Mouse (Mus musculus): Measurements from ENCODE around the gene Ung.
A peak's percentile ranks its signal among the peaks of the same experiment; 100 is the strongest.

Gene Ung

DNA sequence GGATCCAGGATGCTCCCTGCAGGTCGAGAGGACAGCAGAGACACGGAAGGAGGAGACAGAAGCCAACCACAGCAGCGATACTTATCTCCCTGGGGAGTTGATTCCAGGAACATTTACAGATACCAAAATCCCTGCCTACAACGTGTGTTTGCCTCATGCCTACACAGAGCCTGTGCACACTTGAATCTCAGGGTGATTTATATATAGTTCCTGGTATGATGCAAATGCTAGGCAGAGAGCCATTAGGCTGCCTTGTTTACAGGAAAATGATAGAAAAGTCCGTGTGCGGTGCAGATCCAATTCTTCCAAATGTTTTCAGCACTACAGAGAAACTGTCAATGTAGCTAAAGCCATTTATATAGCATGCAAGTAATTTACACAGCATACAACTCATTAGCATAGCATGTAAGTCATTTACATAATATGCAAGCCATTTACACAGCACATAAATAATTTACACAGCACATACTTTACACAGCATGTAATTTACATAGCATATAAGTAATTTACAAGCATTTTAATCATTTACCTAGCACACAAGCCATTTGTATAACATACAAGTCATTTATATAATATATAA lies 33.0 kb downstream of the Ung start:
- DNase-seq (ENCODE audit: low read depth, low spot score), result no peak

- DNase-seq (ENCODE audit: low read depth, low spot score), result no peak
Observed at GRCm38 (mm10) chr5:114170345-114170744, 40.2 kb downstream of the Ung start.

DNA sequence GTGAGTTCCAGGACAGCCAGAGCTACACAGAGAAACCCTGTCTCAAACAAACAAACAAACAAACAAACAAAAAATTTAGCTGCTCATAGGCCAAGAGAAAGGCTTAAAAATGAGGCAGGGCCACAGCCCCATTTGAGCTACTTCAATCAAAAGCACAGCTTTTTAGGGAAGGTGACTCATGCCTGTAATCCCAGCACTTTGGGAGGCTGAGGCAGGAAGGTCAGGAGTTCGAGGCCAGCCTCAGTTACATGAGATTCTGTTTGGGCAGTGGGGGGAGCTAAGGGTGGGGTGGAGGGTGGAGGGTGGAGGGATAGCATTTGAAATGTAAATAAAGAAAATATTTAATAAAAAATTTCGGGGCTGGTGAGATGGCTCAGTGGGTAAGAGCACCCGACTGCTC lies 42.8 kb downstream of the Ung start:
- DNase-seq (ENCODE audit: low read depth, low spot score), result no peak

DNA sequence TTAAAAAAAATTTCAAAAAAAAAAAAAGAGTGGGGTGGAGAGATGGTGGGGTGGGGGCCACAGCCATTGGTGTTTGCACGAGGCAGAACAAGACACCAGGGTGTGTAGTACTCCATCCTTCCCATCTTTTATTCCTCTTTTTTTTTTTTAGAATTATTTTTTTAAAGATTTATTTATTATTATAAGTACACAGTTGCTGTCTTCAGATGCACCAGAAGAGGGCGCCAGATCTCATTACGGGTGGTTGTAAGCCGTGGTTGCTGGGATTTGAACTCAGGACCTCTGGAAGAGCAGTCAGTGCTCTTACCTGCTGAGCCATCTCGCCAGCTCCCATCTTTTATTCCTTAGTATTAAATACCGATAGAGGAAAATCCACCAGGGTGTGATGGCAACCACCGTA lies 43.3 kb downstream of the Ung start:
- DNase-seq (ENCODE audit: low read depth, low spot score), result peak; percentile 22

GRCm38 (mm10) chr5:114173877-114174581 lies 43.8 kb downstream of the Ung start:
- no peak for DNase-seq (ENCODE audit: low read depth, low spot score)

DNA sequence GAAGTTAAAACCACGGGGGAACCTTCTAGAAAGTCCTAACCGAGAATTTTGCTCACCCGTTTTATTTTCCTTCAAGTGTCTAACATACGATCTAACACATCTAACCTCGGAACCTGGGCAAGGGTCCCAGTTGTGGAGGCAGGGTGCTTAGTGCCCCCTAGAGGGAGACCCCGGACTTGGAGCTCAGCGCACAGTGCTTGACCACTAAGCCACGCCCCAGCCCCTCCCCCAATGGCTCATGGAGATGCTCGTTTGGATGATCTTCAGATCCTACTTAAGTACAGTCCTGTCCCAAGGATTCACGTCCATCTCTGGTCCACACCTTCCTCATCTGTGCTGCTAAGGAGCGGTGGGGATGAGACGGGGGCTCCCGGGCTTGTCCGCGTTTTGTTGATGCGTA lies 44.5 kb downstream of the Ung start:
- DNase-seq (ENCODE audit: low read depth, low spot score), result peak; percentile 96

GRCm38 (mm10) chr5:114175596-114176171 lies 45.5 kb downstream of the Ung start:
- DNase-seq (ENCODE audit: low read depth, low spot score), result peak; percentile 98

DNA sequence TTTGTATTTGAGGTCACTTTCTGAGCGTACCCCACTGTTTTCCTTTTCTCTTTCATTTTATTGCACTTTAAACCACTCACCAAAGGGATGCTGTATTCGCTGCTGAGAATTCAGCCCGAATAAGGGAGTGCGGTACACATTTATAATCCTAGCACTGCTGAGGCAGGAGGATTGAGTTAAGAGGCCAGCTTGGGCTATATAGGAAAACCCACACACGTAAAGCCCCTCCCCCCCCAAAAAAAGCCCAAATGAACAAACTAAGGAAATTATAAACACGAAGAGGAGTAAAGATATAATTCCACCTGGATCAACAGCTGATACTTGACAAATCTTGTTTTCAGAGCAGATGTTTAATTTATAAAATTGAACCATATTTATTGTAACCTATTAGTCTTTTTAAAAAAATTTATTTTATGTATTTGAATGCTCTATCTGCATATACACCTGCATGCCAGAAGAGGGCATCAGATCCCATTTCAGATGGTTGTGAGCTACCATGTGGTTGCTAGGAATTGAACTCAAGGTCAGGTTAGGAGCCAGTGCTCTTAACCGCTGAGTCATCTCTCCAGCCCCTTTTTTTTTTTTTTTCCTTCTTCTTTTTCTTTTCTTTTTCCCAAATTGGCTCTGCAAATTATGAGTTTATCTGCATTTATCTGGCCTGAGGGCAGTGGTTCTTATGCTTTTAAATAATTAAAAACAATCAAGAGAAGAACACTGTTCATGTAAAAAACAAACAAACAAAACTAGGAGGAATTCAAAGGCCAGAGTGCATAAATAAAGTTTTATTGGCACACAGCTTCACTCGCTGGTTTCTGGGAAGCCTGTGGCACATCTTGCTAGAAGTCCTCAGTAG lies 46.6 kb downstream of the Ung start:
- DNase-seq (ENCODE audit: low read depth, low spot score), result peak; percentile 81

DNA sequence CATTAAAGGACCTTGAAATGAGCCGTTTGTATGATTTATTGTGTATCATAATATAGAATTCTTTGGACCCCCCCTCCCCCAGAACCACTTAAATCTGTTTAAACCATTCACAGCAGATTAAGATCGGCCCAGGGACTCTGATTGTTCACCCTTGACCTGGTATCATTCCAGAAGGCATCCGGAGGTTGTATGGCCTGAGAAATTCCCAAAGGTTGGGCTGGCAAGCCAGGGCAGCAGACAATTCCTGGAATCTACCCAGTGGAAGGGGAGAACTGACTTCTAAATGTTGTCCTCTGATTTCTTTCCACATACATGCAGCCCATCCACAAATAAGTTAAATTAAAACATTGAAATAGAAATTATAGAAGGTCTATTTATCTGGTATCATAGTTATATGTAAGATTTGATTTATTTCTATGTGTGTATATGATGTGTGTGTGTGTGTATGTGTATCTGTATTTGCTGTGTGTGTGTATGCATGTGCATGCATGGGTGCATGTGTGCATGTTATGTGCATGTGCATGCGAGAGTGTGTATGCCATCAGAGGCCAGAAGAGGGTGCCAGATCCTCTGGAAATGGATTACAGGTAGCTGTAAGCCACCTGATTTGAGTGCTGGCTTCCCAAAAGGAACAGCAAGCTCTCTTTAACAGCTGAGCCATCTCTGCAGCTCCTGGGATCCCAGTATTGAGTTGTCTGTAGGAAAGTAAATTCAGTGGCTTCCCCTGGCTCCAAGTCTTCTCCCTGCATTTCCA lies 48.0 kb downstream of the Ung start:
- DNase-seq (ENCODE audit: low read depth, low spot score), result peak; percentile 51

DNA sequence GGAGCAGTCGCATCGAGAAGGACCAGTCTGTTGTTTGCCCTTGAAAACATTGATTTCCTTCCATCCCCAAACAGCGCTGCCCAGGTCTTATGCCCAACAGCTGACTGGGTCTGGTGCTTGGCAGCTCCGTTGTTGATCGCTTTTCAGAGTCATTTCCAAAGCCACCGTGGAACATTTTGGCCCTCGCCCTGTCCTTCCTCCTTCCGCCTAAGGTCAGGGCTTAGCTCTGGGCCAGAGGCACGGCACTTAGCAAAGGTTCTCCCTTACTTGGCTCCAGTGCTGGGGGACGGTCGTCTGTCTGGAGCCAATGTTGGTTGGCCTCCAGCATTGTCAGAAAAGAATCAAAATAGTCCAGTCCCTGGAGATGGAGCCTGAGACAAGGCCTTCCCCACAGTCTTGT lies 49.4 kb downstream of the Ung start:
- DNase-seq (ENCODE audit: low read depth, low spot score), result no peak

DNA sequence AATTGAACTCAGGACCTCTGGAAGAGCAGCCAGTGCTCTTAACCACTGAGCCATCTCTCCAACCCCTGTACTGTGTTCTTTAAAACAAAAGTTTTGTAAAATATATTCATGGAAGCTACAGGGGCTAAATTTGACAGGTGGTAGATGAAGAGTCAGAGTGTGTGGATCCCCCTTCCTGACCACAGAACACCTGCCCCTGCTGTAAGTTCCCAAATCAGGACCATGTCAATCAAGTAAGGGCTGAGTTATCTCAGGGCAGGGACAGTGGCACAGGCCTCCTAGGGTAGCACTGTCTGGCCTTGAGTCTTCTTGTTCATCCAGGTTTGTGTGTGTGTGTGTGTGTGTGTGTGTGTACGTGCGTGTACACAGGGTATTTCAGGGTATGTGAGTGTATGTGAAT lies 53.3 kb downstream of the Ung start:
- no peak for DNase-seq (ENCODE audit: low read depth, low spot score)

DNA sequence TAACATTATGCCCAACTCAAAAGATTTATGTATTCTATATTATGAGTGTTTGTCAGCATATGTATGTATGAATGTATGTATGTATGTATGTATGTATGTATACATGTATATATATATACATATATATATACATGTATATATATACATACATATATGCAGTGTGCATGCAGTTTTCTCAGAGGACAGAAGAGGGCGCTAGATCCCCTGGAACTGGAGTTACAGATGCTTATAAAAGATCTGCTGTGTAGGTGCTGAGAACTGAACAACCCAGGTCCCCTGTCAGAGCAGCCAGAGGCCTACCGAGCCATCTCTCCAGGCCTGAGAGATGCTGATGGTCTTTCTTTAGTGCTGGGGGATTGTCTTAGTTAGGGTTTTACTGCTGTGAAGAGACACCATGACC lies 56.9 kb downstream of the Ung start:
- peak; percentile 64 for DNase-seq (ENCODE audit: low read depth, low spot score)
